Mouse (Mus musculus): ENCODE results near the gene Ccdc62. TPM values are rescaled to one million over a fixed set of nuclear protein-coding genes. Genes with fewer than 3 reads are reported as not detected.

Gene Ccdc62
- total RNA-seq, 2 experiments from 2014 or later, result 2.6 to 4.5 TPM

GRCm38 (mm10) chr5:123989941-123990885 is 59.7 kb downstream of the Ccdc62 start:
- no peak for DNase-seq (ENCODE audit: low spot score in 2 of 2)
- Histone ChIP-seq H3K27ac (peak overlapping the region; percentile 62; the same call in 1 of the 2 replicates), H3K4me3 (no peak overlapping the region)
- TF ChIP-seq CTCF (conservative IDR thresholded peaks at IDR 0.05), result no peak

- no peak for DNase-seq (ENCODE audit: low spot score in 2 of 2)
- no peak for TF ChIP-seq CTCF (conservative IDR thresholded peaks at IDR 0.05)
- H3K4me3 ChIP-seq, result no peak overlapping the region
- H3K27ac ChIP-seq, result peak overlapping the region; percentile 77
Observed at GRCm38 (mm10) chr5:123991321-123991720, 60.8 kb downstream of the Ccdc62 start.

GRCm38 (mm10) chr5:123992193-123992637 is 61.7 kb downstream of the Ccdc62 start:
- H3K27ac ChIP-seq, result peak overlapping the region; percentile 77
- no peak overlapping the region for H3K4me3 ChIP-seq
- TF ChIP-seq CTCF (conservative IDR thresholded peaks at IDR 0.05), result no peak
- DNase-seq (ENCODE audit: low spot score in 2 of 2), result no peak

- peak; percentile 94 for TF ChIP-seq CTCF (conservative IDR thresholded peaks at IDR 0.05)
- DNase-seq (ENCODE audit: low spot score in 2 of 2), result peak; percentile 63 to 85
- H3K27ac ChIP-seq, result peak overlapping the region; percentile 77
- no peak overlapping the region for H3K4me3 ChIP-seq
Observed at GRCm38 (mm10) chr5:123992794-123993193, 62.3 kb downstream of the Ccdc62 start.

- Histone ChIP-seq H3K4me3 (no peak overlapping the region), H3K27ac (peak overlapping the region; percentile 65; the same call in 1 of the 2 replicates)
- no peak for TF ChIP-seq CTCF (conservative IDR thresholded peaks at IDR 0.05)
- DNase-seq (ENCODE audit: low spot score in 2 of 2), result peak; percentile 84 to 87
Observed at GRCm38 (mm10) chr5:123993263-123994036, 63.0 kb downstream of the Ccdc62 start.

GRCm38 (mm10) chr5:123994468-123994867 is 64.0 kb downstream of the Ccdc62 start:
- no peak for DNase-seq (ENCODE audit: low spot score in 2 of 2)
- no peak for TF ChIP-seq CTCF (conservative IDR thresholded peaks at IDR 0.05)
- Histone ChIP-seq H3K4me3 (no peak overlapping the region), H3K27ac (no peak overlapping the region)

GRCm38 (mm10) chr5:123995388-123995787 is 64.9 kb downstream of the Ccdc62 start:
- Histone ChIP-seq H3K4me3 (no peak overlapping the region), H3K27ac (no peak overlapping the region)
- no peak for DNase-seq (ENCODE audit: low spot score in 2 of 2)
- no peak for TF ChIP-seq CTCF (conservative IDR thresholded peaks at IDR 0.05)

GRCm38 (mm10) chr5:123996194-123996593 is 65.7 kb downstream of the Ccdc62 start:
- H3K27ac ChIP-seq, result no peak overlapping the region
- peak in 1 of 2 experiments; percentile 58 for DNase-seq (ENCODE audit: low spot score in 2 of 2)
- peak; percentile 81 for TF ChIP-seq CTCF (conservative IDR thresholded peaks at IDR 0.05)
- no peak overlapping the region for H3K4me3 ChIP-seq

GRCm38 (mm10) chr5:123996695-123997094 is 66.2 kb downstream of the Ccdc62 start:
- H3K27ac ChIP-seq, result peak overlapping the region; percentile 3; the same call in 1 of the 2 replicates

GRCm38 (mm10) chr5:123997211-123997751 is 66.8 kb downstream of the Ccdc62 start:
- no peak for TF ChIP-seq CTCF (conservative IDR thresholded peaks at IDR 0.05)

More at GRCm38 (mm10) chr5:123996695-123997094, 66.2 kb downstream of the Ccdc62 start:
- DNase-seq (ENCODE audit: low spot score in 2 of 2), result no peak
- TF ChIP-seq CTCF (conservative IDR thresholded peaks at IDR 0.05), result no peak
- no peak overlapping the region for H3K4me3 ChIP-seq

GRCm38 (mm10) chr5:123997811-123998210 is 67.3 kb downstream of the Ccdc62 start:
- no peak for DNase-seq (ENCODE audit: low spot score in 2 of 2)

More at GRCm38 (mm10) chr5:123997211-123997751, 66.8 kb downstream of the Ccdc62 start:
- Histone ChIP-seq H3K27ac (peak overlapping the region; percentile 3; the same call in 1 of the 2 replicates), H3K4me3 (no peak overlapping the region)
- DNase-seq (ENCODE audit: low spot score in 2 of 2), result no peak

GRCm38 (mm10) chr5:123998370-123998769 is 67.9 kb downstream of the Ccdc62 start:
- Histone ChIP-seq H3K27ac (no peak overlapping the region), H3K4me3 (no peak overlapping the region)
- DNase-seq (ENCODE audit: low spot score in 2 of 2), result no peak
- no peak for TF ChIP-seq CTCF (conservative IDR thresholded peaks at IDR 0.05)

More at GRCm38 (mm10) chr5:123997811-123998210, 67.3 kb downstream of the Ccdc62 start:
- TF ChIP-seq CTCF (conservative IDR thresholded peaks at IDR 0.05), result no peak
- no peak overlapping the region for H3K27ac ChIP-seq
- H3K4me3 ChIP-seq, result no peak overlapping the region
